Mouse (Mus musculus) heart, embryonic 15.5 days (tissue): ENCODE measurements around the gene Dupd1. TPM values are rescaled to one million over a fixed set of nuclear protein-coding genes. Genes with fewer than 3 reads are reported as not detected.

ENCODE experiments used
- ATAC-seq: fragments of 200-750 bp; cut with Nextera tagmentation; replicated peaks from 2 replicates; pipeline ENCODE4 v1.8.0; 2017; ENCODE audit warnings: low read depth, moderate TSS enrichment; ENCODE audit not compliant: insufficient number of reproducible peaks, insufficient read depth, low FRiP score
- H3K27ac ChIP-seq: fragments of 300-500 bp; sonication (generic); 2 replicates; pipeline ENCODE4 v1.5.1; 2015; ENCODE audit warnings: mild to moderate bottlenecking, inconsistent platforms
- H3K27me3 ChIP-seq: fragments of 300-500 bp; sonication (generic); 2 replicates; pipeline ENCODE4 v1.6.1; 2015; ENCODE audit warnings: inconsistent platforms
- H3K36me3 ChIP-seq: fragments of 300-500 bp; sonication (generic); 2 replicates; pipeline ENCODE4 v1.6.1; 2015; ENCODE audit warnings: mild to moderate bottlenecking, inconsistent platforms
- H3K4me1 ChIP-seq: fragments of 300-500 bp; sonication (generic); replicated peaks from 2 replicates; pipeline ENCODE4 v1.6.1; 2015; ENCODE audit warnings: inconsistent platforms
- H3K4me2 ChIP-seq: fragments of 300-500 bp; sonication (generic); 2 replicates; pipeline ENCODE4 v1.6.1; 2015; ENCODE audit warnings: inconsistent platforms, mild to moderate bottlenecking, moderate library complexity
- H3K4me3 ChIP-seq: fragments of 300-500 bp; sonication (generic); 2 replicates; pipeline ENCODE4 v1.5.1; 2015; ENCODE audit warnings: mild to moderate bottlenecking, inconsistent platforms
- H3K9ac ChIP-seq: fragments of 300-500 bp; sonication (generic); 2 replicates; pipeline ENCODE4 v1.6.1; 2015; ENCODE audit warnings: mild to moderate bottlenecking, inconsistent platforms
- H3K9me3 ChIP-seq: fragments of 300-500 bp; sonication (generic); replicated peaks from 2 replicates; pipeline ENCODE4 v1.6.1; 2016; ENCODE audit warnings: inconsistent platforms
- WGBS: fragments of 180-500 bp; shearing (Covaris S2); methylation state at CpG from one replicate; pipeline ENCODE4 v1.1.7; 2015; ENCODE audit warnings: mixed read lengths; 5-methylcytosine and 5-hydroxymethylcytosine counted together
- polyA plus RNA-seq: library from polyadenylated mRNA; unstranded; fragments of >200 nt; fragmentation: Nextera tagmentation; extraction: Ambion mirVana; gene quantifications from 2 replicates; pipeline ENCODE4 v1.2.1, GENCODE M21; 2015

The Dupd1 gene
- polyA plus RNA-seq, 1 experiment from 2014 or later = 0.14 TPM

GRCm38 (mm10) chr14:21720430-21721205 is 6.2 kb upstream of the Dupd1 start:
- Histone ChIP-seq H3K27ac (peak overlapping the region; percentile 50), H3K4me1 (peaks cover 18% of the 10 kb centered on the region), H3K9me3 (no peaks in the 10 kb centered on the region), H3K9ac (no peak overlapping the region), H3K4me3 (no peak overlapping the region), H3K27me3 (no peaks in the 10 kb centered on the region), H3K4me2 (no peak overlapping the region), H3K36me3 (no peaks in the 10 kb centered on the region)
- WGBS = 43% methylated on average over 4 of the region's 4 CpGs
- ATAC-seq = peak; percentile 34; the same call in 1 of the 2 replicates

DNA sequence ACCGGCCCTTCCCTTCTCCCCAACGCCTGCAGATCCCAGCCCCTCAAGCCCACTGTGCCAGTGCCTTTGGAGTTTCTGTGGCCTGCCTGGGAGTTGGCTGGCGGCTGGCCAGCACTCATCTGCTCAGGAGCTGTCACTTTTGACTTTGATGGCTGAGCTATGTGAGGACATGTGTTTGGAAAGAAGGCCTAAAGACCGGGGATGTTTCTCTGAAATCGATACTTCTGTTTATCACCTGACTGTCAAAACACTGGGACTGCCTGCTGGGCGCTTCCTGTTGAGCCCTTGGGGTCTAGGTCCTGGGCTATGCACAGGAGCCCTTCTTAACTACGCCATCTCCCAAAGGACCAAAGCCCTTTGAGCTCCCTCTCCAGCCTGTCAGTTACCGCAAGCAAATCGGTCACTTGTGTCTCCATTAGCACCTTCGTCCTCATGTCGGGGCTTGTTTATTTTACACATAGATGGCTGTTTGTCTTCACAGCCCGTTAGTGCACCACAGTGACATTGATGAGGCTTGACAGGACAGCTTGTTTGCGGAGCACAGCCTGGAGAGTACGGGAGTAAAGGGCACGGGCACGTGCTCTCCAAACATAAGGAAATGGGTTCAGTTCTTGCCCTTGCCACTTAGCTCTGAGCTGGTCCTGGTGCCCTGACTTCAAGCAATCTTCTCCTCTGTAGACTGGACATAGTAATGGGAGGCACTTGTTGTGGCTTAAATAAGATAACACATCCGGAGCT is 5.4 kb upstream of the Dupd1 start:
- ATAC-seq = no peak
- Histone ChIP-seq H3K4me2 (peak overlapping the region; percentile 31), H3K27ac (peak overlapping the region; percentile 50), H3K9ac (no peak overlapping the region), H3K9me3 (no peaks in the 10 kb centered on the region), H3K4me1 (peaks cover 18% of the 10 kb centered on the region), H3K4me3 (no peak overlapping the region), H3K36me3 (no peaks in the 10 kb centered on the region), H3K27me3 (no peaks in the 10 kb centered on the region)
- 16% methylated on average over 17 of the region's 17 CpGs for WGBS

GRCm38 (mm10) chr14:21711231-21711630 is 3.1 kb downstream of the Dupd1 start:
- ATAC-seq = no peak
- Histone ChIP-seq H3K27ac (no peak overlapping the region), H3K4me2 (no peak overlapping the region), H3K27me3 (no peaks in the 10 kb centered on the region), H3K36me3 (no peaks in the 10 kb centered on the region), H3K9ac (no peak overlapping the region), H3K4me3 (no peak overlapping the region), H3K4me1 (peaks cover 25% of the 10 kb centered on the region), H3K9me3 (no peaks in the 10 kb centered on the region)
- 80% methylated on average over 2 of the region's 2 CpGs for WGBS

GRCm38 (mm10) chr14:21709545-21709944 is 4.8 kb downstream of the Dupd1 start:
- Histone ChIP-seq H3K4me1 (peaks cover 25% of the 10 kb centered on the region), H3K27me3 (no peaks in the 10 kb centered on the region), H3K4me3 (no peak overlapping the region), H3K36me3 (no peaks in the 10 kb centered on the region), H3K9ac (no peak overlapping the region), H3K27ac (no peak overlapping the region), H3K9me3 (no peaks in the 10 kb centered on the region), H3K4me2 (no peak overlapping the region)
- 45% methylated on average over 2 of the region's 2 CpGs for WGBS
- no peak for ATAC-seq

GRCm38 (mm10) chr14:21706759-21707571 is 7.4 kb downstream of the Dupd1 start:
- peak; percentile 66 for ATAC-seq
- H3K27me3 ChIP-seq = no peaks in the 10 kb centered on the region
- H3K9ac ChIP-seq = no peak overlapping the region
- no peaks in the 10 kb centered on the region for H3K36me3 ChIP-seq
- no peak overlapping the region for H3K4me2 ChIP-seq
- H3K27ac ChIP-seq = peak overlapping the region; percentile 69
- no peaks in the 10 kb centered on the region for H3K9me3 ChIP-seq
- H3K4me1 ChIP-seq = peaks cover 41% of the 10 kb centered on the region
- 37% methylated on average over 12 of the region's 12 CpGs for WGBS
- H3K4me3 ChIP-seq = no peak overlapping the region

- Histone ChIP-seq H3K36me3 (no peaks in the 10 kb centered on the region), H3K4me1 (peaks cover 41% of the 10 kb centered on the region), H3K9ac (no peak overlapping the region), H3K9me3 (no peaks in the 10 kb centered on the region), H3K4me3 (no peak overlapping the region), H3K4me2 (no peak overlapping the region), H3K27me3 (no peaks in the 10 kb centered on the region), H3K27ac (no peak overlapping the region)
- no peak for ATAC-seq
- 84% methylated on average over 2 of the region's 2 CpGs for WGBS
Observed at GRCm38 (mm10) chr14:21705462-21705861, 8.9 kb downstream of the Dupd1 start.

DNA sequence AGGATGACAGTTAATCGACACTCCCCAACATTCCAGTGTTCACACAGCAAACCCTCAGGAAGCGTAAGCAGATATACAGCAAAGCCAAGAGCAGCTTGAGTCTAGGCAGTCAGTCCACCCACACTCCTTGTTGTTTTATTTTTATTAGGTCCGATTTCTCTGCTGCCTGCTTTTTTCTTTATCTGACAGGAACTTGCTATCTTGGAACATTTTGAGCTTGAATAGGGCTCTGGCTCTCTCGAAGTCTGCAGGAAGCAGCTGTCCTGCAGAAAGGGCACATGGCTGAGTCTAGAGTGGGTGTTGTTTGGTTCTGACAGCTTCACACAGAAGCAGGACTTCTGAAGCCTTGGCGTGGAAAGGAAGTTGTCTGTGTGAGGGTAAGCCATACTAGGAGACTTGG is 11.1 kb downstream of the Dupd1 start:
- Histone ChIP-seq H3K4me1 (peaks cover 29% of the 10 kb centered on the region), H3K4me2 (no peak overlapping the region), H3K27me3 (no peaks in the 10 kb centered on the region), H3K9ac (no peak overlapping the region), H3K9me3 (no peaks in the 10 kb centered on the region), H3K36me3 (no peaks in the 10 kb centered on the region), H3K4me3 (no peak overlapping the region), H3K27ac (peak overlapping the region; percentile 56)
- WGBS = 21% methylated on average over 5 of the region's 5 CpGs
- ATAC-seq = peak; percentile 68

DNA sequence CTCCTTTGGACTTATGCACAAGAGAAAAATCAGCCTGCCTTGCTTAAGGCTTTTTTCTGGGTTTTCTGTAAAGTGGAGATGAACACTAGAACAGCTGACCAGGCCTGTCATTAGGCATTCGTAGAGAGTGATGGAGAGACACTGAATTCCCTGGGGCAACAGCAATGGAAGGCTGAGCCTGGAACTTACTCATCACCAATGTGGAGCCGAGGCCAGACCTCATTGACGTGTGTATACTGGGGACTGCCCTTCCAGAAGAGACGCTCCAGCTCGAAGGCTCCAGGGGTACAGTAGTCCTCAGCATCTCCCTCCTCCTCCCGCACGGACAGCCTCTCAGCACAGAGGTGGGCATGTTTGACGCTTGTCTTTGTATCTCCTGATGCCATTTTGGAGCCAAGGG is 11.7 kb downstream of the Dupd1 start:
- Histone ChIP-seq H3K27me3 (no peaks in the 10 kb centered on the region), H3K9me3 (no peaks in the 10 kb centered on the region), H3K4me3 (no peak overlapping the region), H3K4me2 (no peak overlapping the region), H3K27ac (peak overlapping the region; percentile 56), H3K36me3 (no peaks in the 10 kb centered on the region), H3K9ac (no peak overlapping the region), H3K4me1 (peaks cover 29% of the 10 kb centered on the region)
- no peak for ATAC-seq
- 77% methylated on average over 8 of the region's 8 CpGs for WGBS

DNA sequence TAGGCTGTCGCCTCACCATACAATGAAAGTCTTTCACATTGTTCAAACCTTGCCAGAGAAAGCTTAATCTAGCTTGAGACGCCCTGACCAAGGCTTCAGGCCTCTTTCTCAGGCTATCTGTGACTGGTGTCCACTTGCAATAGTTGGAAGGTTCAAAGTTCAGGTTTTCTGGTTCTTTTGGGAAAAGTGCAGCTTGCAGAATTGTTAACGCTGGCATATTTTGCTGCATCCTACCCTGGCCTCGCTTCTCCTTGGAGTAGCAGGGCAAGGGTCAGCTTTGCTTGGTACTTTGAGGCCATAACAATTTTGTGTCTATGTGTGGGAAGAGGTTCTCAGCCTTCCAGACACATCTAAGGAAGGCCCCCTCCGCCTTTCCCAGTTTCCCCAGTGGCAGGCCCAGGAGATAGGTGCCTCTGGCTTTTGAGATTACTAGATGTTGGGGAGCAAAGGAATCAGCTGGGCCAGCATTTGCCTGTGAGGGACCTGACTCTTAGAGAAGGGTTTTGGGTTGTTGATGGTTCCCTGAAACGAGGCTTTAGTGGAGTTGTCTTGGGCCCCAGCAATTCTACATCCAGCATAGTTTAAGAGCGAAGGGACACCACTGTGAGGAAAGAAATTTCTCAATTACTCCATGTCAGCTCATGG is 18.1 kb downstream of the Dupd1 start:
- 82% methylated on average over 7 of the region's 7 CpGs for WGBS
- Histone ChIP-seq H3K4me1 (no peaks in the 10 kb centered on the region), H3K4me2 (no peak overlapping the region), H3K27me3 (no peaks in the 10 kb centered on the region), H3K27ac (no peak overlapping the region), H3K9me3 (no peaks in the 10 kb centered on the region), H3K4me3 (no peak overlapping the region), H3K36me3 (no peaks in the 10 kb centered on the region), H3K9ac (no peak overlapping the region)
- ATAC-seq = no peak

GRCm38 (mm10) chr14:21695020-21695419 is 19.4 kb downstream of the Dupd1 start:
- no peaks in the 10 kb centered on the region for H3K4me1 ChIP-seq
- no peak overlapping the region for H3K4me2 ChIP-seq
- H3K4me3 ChIP-seq = no peak overlapping the region
- no peak overlapping the region for H3K9ac ChIP-seq
- H3K27ac ChIP-seq = no peak overlapping the region
- no peaks in the 10 kb centered on the region for H3K27me3 ChIP-seq
- ATAC-seq = no peak
- 67% methylated on average over 6 of the region's 6 CpGs for WGBS
- no peaks in the 10 kb centered on the region for H3K9me3 ChIP-seq
- H3K36me3 ChIP-seq = no peaks in the 10 kb centered on the region

GRCm38 (mm10) chr14:21691070-21691469 is 23.3 kb downstream of the Dupd1 start:
- ATAC-seq = no peak
- H3K4me1 ChIP-seq = peaks cover 9% of the 10 kb centered on the region
- WGBS = 79% methylated on average over 3 of the region's 3 CpGs

More at GRCm38 (mm10) chr14:21691070-21691469, 23.3 kb downstream of the Dupd1 start:
- Histone ChIP-seq H3K9me3 (no peaks in the 10 kb centered on the region), H3K36me3 (no peaks in the 10 kb centered on the region), H3K9ac (no peak overlapping the region), H3K27ac (no peak overlapping the region), H3K27me3 (peaks cover 6% of the 10 kb centered on the region), H3K4me2 (no peak overlapping the region), H3K4me3 (no peak overlapping the region)
